In the genomic region with DNA sequence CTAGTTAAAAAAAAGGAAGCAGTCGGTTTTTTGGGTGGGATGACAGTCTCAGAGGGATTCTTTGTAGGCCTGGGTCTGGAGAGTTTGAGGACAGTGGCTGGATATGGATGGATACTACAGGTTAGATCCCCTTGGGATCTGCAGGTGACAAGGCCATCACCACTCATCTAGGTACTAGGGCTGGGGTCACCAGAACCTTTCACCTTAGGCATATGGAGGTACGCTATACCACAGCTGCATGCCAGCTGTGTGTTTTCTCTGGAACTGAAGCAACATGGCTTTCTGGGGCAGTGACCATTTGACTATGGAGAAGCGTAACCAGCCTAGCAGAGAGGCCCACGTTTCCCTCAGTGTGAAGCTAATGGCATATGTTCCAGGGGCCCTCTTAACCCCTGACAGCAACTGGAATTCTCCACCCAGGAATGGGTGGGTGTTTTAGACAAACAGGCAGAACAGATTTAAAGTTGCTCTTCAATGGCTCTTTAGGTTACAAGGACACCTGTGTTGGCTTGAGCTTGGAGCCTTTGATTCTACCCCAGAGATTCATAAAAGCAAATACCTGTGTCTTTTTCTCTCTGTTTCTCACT, we compare ENCODE assay signal across 14 mouse cellular contexts.
DNase-seq lines count a peak whose midpoint lies in the region; ATAC-seq lines count a peak whose summit lies in the region.
"Had no signal": no experiment of that assay in that cellular context is flagged by ENCODE, and none has a peak within 500 bp of the region (broad histone marks: within the 10 kb centered on the region; RNA-seq: fewer than 3 reads in every experiment).

No protein-coding gene starts in this region.

- no peak overlapping the region for H3K9ac ChIP-seq in forebrain, embryonic 15.5 days (replicated peaks)
- H3K9ac ChIP-seq in forebrain, embryonic 11.5 days (ENCODE audit: low read length) = no peak overlapping the region
- H3K9ac ChIP-seq in kidney, embryonic 14.5 days (ENCODE audit: low read depth, low read length) = no peak overlapping the region
- no peak overlapping the region for H3K9ac ChIP-seq in embryonic facial prominence, embryonic 12.5 days
- H3K9ac ChIP-seq in limb, embryonic 15.5 days = no peak overlapping the region
- H3K9ac ChIP-seq: neural tube, embryonic 12.5 days had no signal

- peaks cover 14% of the 10 kb centered on the region for H3K4me1 ChIP-seq in forebrain, embryonic 15.5 days
- no peaks in the 10 kb centered on the region for H3K4me1 ChIP-seq in forebrain, embryonic 11.5 days (replicated peaks; ENCODE audit: control insufficient read depth, insufficient read depth, low read length)
- H3K4me1 ChIP-seq in kidney, embryonic 14.5 days (ENCODE audit: control insufficient read depth, insufficient read depth, low read length) = peaks cover 10% of the 10 kb centered on the region; the same call in 1 of the 2 replicates
- H3K4me1 ChIP-seq in embryonic facial prominence, embryonic 12.5 days = peaks cover 13% of the 10 kb centered on the region; the same call in 1 of the 2 replicates
- peaks cover 11% of the 10 kb centered on the region for H3K4me1 ChIP-seq in limb, embryonic 15.5 days

- H3K27me3 ChIP-seq in forebrain, embryonic 15.5 days = no peaks in the 10 kb centered on the region
- no peaks in the 10 kb centered on the region for H3K27me3 ChIP-seq in forebrain, embryonic 11.5 days (ENCODE audit: control insufficient read depth, insufficient read depth, low read length)
- no peaks in the 10 kb centered on the region for H3K27me3 ChIP-seq in kidney, embryonic 14.5 days (ENCODE audit: control insufficient read depth, insufficient read depth, low read length)
- H3K27me3 ChIP-seq in embryonic facial prominence, embryonic 12.5 days = no peaks in the 10 kb centered on the region
- no peaks in the 10 kb centered on the region for H3K27me3 ChIP-seq in limb, embryonic 15.5 days
- H3K27me3 ChIP-seq: neural tube, embryonic 12.5 days; Patski had no signal

- no peaks in the 10 kb centered on the region for H3K36me3 ChIP-seq in forebrain, embryonic 15.5 days
- H3K36me3 ChIP-seq in forebrain, embryonic 11.5 days (ENCODE audit: control insufficient read depth, insufficient read depth, low read length) = no peaks in the 10 kb centered on the region
- no peaks in the 10 kb centered on the region for H3K36me3 ChIP-seq in kidney, embryonic 14.5 days (ENCODE audit: control insufficient read depth, insufficient read depth, low read length)
- H3K36me3 ChIP-seq in embryonic facial prominence, embryonic 12.5 days = no peaks in the 10 kb centered on the region
- no peaks in the 10 kb centered on the region for H3K36me3 ChIP-seq in limb, embryonic 15.5 days
- H3K36me3 ChIP-seq: neural tube, embryonic 12.5 days had no signal

- H3K27ac ChIP-seq in forebrain, embryonic 15.5 days (replicated peaks) = peak overlapping the region; percentile 1; the same call in 1 of the 2 replicates
- no peak overlapping the region for H3K27ac ChIP-seq in forebrain, embryonic 11.5 days (ENCODE audit: low read depth, low read length)
- peak overlapping the region; percentile 14; the same call in 1 of the 2 replicates for H3K27ac ChIP-seq in kidney, embryonic 14.5 days (ENCODE audit: low read depth, low read length)
- H3K27ac ChIP-seq in embryonic facial prominence, embryonic 12.5 days = peak overlapping the region; percentile 61
- H3K27ac ChIP-seq in limb, embryonic 15.5 days = peak overlapping the region; percentile 39; the same call in 1 of the 2 replicates
- H3K27ac ChIP-seq: neural tube, embryonic 12.5 days had no signal

- no peaks in the 10 kb centered on the region for H3K9me3 ChIP-seq in forebrain, embryonic 15.5 days
- no peaks in the 10 kb centered on the region for H3K9me3 ChIP-seq in forebrain, embryonic 11.5 days (ENCODE audit: control insufficient read depth, low read length)
- H3K9me3 ChIP-seq in kidney, embryonic 14.5 days (ENCODE audit: control insufficient read depth, low read length) = no peaks in the 10 kb centered on the region
- no peaks in the 10 kb centered on the region for H3K9me3 ChIP-seq in embryonic facial prominence, embryonic 12.5 days
- H3K9me3 ChIP-seq in limb, embryonic 15.5 days = no peaks in the 10 kb centered on the region
- H3K9me3 ChIP-seq: neural tube, embryonic 12.5 days had no signal

- H3K4me2 ChIP-seq in forebrain, embryonic 15.5 days (replicated peaks) = no peak overlapping the region
- H3K4me2 ChIP-seq in forebrain, embryonic 11.5 days (ENCODE audit: low read depth, low read length, severe bottlenecking) = no peak overlapping the region
- H3K4me2 ChIP-seq in kidney, embryonic 14.5 days (replicated peaks; ENCODE audit: low read depth, low read length) = no peak overlapping the region
- no peak overlapping the region for H3K4me2 ChIP-seq in embryonic facial prominence, embryonic 12.5 days (replicated peaks)
- no peak overlapping the region for H3K4me2 ChIP-seq in limb, embryonic 15.5 days
- H3K4me2 ChIP-seq: neural tube, embryonic 12.5 days had no signal

- DNase-seq in forebrain, embryonic 11.5 days (ENCODE audit: low spot score) = no peak
- DNase-seq in kidney, adult 9 months = no peak
- no peak for DNase-seq in adrenal gland, postnatal 4 days (ENCODE audit: low spot score in 2 of 2)
- DNase-seq: cerebellum, adult 9-11 months; kidney, adult 11 months; lung, adult 18-20 months; spleen, adult 18-20 months had no signal

- no peak overlapping the region for H3K4me3 ChIP-seq in forebrain, embryonic 15.5 days
- no peak overlapping the region for H3K4me3 ChIP-seq in forebrain, embryonic 11.5 days (ENCODE audit: low read depth, low read length)
- no peak overlapping the region for H3K4me3 ChIP-seq in kidney, embryonic 14.5 days (ENCODE audit: low read length)
- H3K4me3 ChIP-seq in embryonic facial prominence, embryonic 12.5 days = no peak overlapping the region
- no peak overlapping the region for H3K4me3 ChIP-seq in limb, embryonic 15.5 days
- H3K4me3 ChIP-seq: neural tube, embryonic 12.5 days had no signal

- ATAC-seq in forebrain, embryonic 15.5 days (replicated peaks) = no peak
- no peak for ATAC-seq in forebrain, embryonic 11.5 days (replicated peaks; ENCODE audit: low FRiP score)
- peak; percentile 78; the same call in 1 of the 2 replicates for ATAC-seq in kidney, embryonic 14.5 days (ENCODE audit: low FRiP score, low TSS enrichment)
- ATAC-seq in embryonic facial prominence, embryonic 12.5 days (ENCODE audit: insufficient number of reproducible peaks, insufficient read depth, low FRiP score, low TSS enrichment) = peak; percentile 67
- peak; percentile 63; the same call in 1 of the 2 replicates for ATAC-seq in limb, embryonic 15.5 days (ENCODE audit: insufficient number of reproducible peaks, low FRiP score, low TSS enrichment, low read depth)
- no peak for ATAC-seq in erythroid progenitor cell, adult 5-6 weeks (replicated peaks; ENCODE audit: low FRiP score, poor library complexity, severe bottlenecking)
- ATAC-seq: Patski had no signal

- WGBS in forebrain, embryonic 15.5 days = 81% methylated on average over 4 of the region's 4 CpGs
- WGBS in forebrain, embryonic 11.5 days = 84% methylated on average over 4 of the region's 4 CpGs
- 41% methylated on average over 4 of the region's 4 CpGs for WGBS in kidney, embryonic 14.5 days
- 38% methylated on average over 4 of the region's 4 CpGs for WGBS in embryonic facial prominence, embryonic 12.5 days
- 41% methylated on average over 4 of the region's 4 CpGs for WGBS in limb, embryonic 15.5 days

Comparison
In these comparisons a context has a peak if more than half of its experiments do, and no peak if none do; other contexts are left out.
1. ATAC-seq: peak in kidney, embryonic 14.5 days (single experiment), embryonic facial prominence, embryonic 12.5 days (single experiment) and limb, embryonic 15.5 days (single experiment); none in forebrain, embryonic 15.5 days (single experiment), forebrain, embryonic 11.5 days (single experiment) and erythroid progenitor cell, adult 5-6 weeks (single experiment).